Mouse (Mus musculus) kidney, adult 9 months (tissue): ENCODE measurements around the gene Rtn4r.
A peak's percentile ranks its signal among the peaks of the same experiment; 100 is the strongest.
"Not testable (repeated sequence)": the region's sequence is repeated elsewhere in the genome, so short reads cannot be mapped to it uniquely, and the experiment has no call there.

ENCODE experiments used
- DNase-seq: peaks from one replicate; pipeline ENCODE4 v3.0.0; 2022

Rtn4r gene

DNA sequence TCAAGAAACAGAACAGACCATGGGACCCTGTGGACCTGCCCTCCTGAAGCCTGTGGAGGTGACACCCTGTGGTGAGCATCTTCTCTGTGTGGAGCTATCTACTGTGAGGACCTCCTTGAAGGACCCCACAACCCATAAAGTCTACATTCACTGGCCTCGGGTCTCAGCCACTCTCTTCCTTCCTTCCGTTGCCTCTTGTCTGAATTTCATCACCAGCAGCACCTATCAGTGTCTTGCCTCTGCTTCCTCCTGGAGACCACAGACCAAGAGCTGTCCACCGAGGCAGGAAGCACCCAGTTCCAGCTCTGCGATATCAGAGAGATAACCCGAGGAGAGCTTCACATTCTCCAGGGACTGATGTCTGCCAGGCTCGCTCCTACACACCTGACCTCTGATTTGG, 31.8 kb downstream of the Rtn4r start:
- no peak for DNase-seq

DNA sequence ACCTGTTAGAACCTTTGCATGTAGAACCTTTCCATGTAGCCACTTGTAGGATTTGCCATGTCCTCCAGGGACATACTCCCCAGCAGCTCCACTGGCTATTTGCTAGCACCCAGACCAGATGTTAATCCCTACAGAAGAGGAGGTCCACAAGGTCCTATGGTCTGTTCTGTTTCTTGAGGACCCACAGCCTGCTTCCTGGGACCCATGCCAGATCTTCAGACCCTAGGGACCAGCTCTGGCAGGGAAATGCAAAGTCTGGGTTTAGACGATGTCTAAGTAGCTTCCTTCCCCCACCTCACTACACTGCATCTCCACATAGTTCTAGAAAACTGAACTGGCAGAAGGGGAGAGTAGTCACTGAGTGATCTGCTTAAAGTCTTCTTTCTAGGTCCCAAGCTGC, 32.3 kb downstream of the Rtn4r start:
- DNase-seq: peak; percentile 60

DNA sequence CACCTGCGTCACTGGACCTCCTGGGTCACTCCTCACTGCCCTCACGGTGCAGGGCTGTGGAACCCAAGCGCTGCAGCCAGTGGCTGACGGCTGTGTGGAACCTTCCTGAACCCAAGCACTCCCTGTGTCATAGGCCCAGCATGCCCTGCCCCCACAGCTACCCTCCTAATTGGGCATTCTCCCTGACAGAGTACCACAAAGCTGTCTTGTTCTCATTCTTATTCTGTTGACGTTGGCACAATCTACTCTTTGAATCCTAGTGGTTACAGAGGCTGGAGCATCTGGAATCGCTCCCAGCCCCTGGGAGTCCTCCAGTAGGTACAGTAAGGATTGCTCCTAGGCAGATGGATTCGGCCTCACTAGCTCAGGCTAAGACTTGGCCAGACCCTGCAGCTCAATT, 33.1 kb downstream of the Rtn4r start:
- no peak for DNase-seq

DNA sequence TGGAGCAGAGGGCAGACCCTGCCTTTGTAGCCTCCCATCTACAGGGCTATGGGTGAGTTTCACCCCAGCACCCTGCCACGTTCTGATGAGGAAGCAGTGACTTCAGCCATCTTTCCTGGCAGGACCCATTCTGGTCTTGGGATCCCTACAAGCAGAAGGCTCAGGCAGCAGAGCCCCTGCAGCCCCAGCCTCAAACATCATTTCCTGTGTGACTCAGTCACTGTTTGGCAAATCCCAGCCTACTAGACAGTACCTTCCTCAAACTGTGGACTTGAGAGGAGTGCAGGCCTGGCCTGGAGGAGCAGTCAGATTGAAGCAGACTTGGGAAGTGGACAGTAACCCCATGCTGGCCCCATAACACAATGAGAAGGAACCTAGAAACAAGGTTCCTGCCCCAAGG, 33.7 kb downstream of the Rtn4r start:
- no peak for DNase-seq

DNA sequence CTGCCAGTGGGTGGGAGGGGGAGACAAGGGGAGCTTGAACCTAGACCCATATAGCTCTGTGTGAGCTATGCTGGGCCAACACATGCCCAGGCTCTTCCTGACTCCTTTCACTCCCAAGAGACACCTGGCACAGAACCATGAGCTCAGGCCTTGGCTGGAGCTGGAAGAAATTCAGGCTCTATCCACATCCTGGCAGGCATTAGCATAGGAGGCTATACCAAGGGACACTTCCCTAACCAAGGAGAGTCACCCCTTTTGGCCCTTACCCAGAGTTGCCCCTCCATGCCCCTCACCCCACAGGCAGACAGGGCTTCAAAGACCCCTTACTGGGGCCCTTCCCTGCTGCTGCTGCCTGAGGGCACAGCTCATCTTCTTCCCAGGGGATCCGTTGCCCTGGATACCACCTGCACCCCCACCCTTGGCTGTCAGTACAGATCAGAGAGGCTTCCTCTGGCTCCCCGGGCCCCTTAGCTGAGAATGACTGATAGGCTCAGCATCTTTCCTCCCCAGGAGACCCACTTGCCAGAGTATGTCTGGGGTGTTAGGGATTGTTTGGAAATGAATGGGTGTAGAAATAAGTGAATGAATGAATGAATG, 37.3 kb downstream of the Rtn4r start:
- DNase-seq: no peak

DNA sequence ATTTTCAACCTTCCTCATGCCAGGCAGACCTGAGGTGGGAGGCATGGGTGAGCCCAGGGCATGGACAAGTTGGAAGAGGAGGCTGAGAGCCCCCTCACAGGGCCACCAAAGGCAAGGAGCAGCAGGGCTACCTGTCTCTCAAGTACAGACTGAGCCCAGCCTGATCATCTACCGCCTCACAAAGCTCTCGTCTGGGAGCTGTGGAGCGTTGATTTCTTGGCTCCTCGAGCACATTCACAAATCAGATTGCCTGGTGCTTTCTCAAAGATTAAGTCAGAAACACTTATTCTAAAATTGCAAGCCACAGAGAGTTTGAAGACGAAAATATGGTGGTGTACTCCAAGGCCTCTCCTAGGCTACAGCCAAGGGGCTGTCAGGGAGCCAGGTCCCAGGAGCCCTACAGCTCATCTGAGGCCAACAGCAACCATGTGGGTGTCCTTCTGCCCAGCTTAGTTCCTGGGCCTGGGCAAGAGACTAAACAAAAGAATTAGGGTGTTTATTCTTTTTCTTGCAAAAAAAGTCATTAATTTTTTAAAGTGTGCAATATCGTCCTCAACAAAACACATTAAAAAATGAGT, 39.3 kb downstream of the Rtn4r start:
- DNase-seq: no peak

DNA sequence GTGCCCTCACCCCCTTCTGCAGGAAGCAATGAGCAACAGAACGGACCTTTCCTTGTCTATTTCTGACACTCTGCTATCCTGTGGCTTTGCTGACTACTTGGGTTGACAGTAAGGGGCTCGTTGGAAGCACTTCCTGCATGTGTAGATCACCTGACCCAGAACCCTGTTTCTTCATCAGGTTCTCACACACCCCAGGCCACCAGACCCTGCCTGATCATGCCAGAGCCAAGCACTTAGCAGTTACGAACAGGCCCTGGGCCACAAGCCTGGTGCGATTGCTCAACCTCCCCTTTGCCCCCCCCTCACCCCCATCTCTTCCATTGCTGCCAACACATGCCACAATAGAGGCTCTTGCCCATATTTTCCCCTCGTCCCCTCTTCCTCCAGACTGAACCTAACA, 41.7 kb downstream of the Rtn4r start:
- no peak for DNase-seq

DNA sequence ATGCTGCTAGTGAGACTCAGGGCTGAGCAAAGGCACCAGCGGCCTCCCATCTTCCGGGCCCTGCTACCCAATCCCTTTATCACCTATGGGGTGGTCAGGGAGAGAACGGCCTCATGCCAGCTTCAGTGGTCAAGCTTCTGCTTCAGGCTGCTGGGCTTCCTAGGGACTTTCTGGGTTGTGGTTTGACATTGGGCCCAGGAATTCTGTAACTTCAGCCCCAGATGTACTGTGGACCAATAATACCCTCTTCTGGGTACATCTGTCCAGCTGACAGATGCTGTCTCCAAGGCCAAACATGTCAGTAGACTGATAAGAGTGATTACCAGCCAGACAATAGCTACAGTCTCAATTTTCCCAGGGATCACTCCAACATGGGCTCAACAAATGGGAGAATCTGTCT, 42.3 kb downstream of the Rtn4r start:
- no peak for DNase-seq

DNA sequence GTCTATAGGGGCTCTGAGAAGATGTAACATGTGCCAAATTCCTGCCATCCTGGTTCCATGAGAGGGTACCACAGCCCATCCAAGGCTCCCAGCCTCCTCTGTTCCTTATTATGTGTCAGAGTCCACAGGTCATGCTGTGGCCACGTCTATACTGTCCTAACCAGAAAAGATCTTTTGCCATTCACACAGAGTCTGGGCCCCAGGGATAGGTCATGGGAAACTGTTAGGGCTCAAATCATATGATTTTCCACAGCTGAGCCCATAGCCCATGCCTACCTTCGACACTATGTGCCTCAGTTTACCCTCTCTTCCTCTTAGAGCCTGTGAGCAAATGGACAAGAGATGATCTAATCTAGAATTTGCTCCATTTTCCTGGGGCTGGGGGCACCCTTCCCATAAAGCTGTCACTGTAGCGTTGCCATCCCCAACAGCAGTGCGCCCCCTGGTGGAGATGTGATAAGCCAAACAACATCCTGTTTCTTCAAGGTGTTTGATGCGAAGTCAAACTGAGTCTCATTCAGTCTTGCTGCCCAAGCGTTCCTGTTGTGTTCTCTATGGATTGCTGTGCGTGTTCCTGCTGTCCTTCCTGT, 44.9 kb downstream of the Rtn4r start:
- DNase-seq: peak; percentile 77

DNA sequence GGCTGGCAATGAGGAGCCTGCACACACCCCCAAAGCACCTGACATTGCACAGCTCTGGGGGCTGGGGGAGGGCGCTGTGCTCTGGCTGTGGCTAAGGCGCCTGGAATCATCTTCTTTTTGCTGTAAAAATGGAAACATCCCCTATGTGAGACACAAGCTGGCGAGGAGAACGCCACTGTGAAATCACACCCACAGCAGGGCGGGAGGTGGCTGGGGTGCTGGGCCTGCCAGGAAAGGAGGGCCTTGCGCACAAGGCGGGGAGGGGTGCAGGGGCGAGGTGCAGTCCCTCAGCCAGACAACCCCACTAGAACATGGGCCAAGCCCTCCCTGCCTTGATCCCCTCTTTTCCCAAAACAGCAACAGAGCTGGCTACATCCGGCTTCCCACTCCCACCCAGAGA, 45.8 kb downstream of the Rtn4r start:
- DNase-seq: no peak

DNA sequence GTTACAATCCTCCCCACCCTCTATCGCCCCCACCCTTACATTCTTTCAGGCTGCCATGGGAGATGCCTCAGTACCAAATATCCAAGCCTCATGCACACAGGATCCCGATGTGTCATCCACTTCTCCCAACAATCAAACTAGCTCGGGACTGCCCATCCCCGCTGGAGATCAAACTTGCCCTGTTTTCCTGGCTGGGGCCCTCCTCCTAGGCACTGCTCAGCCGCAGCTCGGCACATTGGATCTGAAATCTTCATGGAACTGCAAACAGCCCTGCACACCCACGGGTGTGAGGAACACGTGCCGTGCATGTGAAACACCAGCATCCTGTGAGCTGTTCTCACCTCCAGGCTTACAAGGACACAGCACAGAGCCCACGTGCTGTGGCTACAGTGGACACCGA, 46.3 kb downstream of the Rtn4r start:
- DNase-seq: no peak

DNA sequence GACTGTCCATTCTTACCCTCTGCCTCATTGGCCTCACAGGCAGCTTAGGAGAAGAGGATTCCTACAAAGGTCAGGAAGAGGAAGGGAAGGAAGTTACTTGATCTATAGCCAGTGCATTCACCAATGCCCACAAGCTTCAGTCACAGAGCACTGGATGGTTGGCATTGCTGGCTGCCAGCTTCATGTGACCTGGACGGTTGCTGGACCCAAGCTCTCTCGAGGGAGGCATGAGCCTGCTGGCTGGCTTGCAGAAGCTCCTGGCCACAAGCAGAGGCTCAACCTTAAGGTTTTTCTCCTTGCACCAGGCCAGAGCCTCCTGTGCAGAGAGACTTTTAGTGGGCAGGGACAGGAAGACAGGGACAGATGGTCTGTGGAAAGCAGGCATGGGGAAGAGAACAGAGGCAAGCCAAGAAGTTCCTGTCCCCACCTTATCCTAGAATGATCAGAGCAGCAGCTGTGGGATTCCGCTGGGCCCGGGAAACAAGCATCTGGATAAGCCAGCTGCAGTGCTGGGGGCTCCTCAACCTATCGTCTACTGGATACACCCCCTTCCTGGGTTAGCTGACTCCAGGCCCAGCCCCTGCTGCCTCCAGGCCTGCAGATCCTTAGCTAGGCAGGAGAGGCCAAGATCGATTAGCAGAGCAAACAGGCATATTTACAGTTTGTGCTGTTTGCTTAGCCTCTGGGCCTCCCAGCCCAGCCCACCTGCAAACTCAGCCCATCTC, 48.5 kb downstream of the Rtn4r start:
- no peak for DNase-seq

DNA sequence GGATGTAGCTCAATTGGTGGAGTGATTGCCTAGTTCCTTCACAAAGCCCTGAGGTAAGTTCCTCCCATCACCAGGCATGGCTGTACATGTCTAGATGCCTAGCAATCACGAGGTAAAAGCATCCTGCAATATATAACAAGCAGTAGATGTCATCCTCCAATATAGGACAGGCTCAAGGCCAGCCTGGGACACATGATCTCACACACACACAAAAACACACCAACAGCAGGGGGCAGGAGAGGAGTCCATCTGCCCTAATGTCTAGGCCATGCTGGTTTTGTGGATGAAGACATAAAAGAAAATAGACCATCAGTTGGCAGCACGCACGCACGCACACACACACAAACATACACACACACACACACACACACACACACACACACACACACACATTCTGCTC, 49.3 kb downstream of the Rtn4r start:
- peak; percentile 10 for DNase-seq

DNA sequence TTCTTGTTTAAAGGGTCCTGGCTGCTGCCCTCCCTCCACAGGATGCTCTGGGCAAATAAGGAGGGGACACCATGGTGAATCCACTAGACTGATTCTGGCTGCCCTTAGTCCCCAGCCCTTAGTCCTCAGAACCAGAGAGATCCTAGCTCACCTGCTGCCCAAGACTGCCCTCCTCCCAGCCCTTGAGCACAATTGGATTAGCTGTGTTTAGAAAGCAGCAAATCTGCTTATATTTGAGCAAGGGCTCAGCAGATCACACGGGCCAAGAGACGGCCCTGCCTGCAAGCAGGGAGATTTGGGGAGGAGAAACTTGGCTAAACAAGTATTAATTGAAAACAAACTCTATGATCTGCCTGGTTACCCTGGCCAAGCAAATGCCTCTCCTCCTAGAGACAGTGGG, 52.1 kb downstream of the Rtn4r start:
- DNase-seq: no peak

DNA sequence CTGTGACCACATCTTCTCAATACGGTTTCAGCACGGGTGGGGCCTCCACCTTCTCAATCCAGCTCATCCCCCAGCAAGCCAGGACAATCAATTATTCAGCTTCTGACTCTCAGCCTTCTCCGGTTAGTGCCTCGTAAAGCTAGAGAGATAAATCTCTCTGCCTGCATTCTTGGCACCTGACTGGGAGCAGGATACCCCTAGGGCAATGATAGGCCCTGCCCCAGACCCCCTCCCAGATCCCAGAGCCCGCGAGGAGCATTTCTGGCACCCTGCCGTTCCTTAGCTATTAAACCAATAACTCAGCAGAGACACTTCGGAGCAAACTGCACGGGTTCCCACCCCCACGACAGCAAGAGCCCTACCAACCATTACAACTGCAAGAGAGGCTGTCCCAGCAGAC, 54.0 kb downstream of the Rtn4r start:
- DNase-seq: no peak

DNA sequence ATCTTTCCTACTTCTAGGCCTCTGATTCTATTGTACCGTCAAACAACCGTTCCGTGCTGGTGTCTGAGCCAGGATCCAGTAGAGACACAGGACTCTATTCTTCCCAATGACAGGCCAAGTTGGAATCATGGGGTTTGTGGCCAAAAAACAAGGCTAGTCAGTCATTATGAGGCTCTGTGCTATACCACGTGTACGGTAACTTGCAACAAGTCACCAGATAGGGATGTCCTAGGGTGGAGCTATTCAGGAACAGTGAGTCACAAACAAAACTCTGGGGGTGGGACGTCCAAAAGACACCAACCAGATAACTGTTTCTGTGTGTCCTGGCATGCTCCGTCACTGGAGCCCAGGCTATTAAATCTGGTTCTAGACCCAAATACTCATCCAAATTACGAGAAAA, 55.3 kb downstream of the Rtn4r start:
- DNase-seq: no peak

DNA sequence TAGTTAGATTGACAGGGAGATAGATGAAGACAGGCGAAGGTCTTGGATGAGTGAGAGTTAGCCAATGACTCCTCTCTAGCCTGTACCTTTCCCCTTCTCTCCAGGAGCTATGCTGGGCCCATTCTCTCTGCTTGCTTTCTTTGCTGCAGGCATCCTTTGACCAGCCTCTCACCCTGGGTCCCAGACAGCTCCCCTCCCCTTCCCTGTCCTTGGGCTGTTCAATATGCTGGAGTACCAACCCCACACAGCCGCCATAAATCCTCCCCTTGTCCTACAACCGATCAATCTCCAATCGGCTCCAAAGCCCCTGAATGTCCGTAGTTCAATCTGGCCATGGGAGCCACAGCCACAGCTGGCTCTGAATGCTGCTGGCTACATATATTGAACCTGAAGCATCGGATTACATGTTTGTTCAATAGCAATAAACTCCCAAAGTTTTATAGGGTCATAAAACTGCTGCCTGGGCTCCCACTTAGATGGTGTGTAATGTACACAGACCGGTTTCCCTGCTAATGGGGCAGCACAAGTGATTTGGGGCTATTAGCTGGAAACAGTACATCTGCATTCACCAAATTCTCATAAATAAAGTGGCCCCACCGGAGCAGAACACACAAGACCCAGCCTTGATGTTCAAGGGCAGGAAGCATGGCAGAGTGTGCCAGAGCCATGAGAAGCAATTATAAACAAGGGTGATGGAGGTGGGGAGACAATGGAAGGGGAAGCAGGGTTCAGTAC, 58.4 kb downstream of the Rtn4r start:
- DNase-seq: no peak

DNA sequence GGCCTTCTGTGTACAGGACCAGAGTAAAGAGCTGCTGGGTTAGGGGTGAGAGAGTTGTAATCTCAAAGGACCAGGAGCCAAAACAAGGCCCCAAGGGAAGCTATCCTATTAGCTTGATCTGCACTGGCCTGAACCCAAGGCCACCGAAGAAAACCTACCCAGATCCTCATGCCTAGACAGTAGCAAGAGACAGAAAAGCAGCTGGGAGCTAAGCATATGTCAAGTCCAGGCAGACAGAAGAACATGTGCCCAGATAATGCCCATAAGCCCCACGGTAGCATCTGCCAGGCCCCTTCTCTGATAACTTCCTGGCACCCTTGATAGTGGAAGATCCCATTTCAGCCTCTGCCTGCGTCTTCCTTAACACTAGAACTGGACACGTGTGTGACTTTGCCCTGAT, 59.4 kb downstream of the Rtn4r start:
- no peak for DNase-seq

DNA sequence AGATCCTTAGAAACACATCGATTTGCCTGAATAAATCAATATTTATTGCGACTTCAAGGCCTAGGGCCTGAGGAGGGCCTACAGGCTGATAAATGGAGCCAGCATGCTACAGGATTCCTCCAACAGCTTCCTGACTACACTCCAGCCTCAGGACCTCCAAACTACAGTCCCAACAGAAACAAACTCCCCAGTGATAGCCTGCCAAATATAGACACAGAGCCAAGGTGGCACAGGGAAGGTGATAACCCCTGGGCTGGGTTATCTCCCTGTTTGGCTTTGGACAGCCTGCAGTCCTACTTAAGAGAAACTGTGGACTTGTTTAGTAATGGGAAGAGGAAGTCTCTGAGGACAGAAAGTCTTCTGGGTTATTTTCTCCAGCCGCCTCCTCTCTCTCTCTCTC, 59.8 kb downstream of the Rtn4r start:
- no peak for DNase-seq

DNA sequence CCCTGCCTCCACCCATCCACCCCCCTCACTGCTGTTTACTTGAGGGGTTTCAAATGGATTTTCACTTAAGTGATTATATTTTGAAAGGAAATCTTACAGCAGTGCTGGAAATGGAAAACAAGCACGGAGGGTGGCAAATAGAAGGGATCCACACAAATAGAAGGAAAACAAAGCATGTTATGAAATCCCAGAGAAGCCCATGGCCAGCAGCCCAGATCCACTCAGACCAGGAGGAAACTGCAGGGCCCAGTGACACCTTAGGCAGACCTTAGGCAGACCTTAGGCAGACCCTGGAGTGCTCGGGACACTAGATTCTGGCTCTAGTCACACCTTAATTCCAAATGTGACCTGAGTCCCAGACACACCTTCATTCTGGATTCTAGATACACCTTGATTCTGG, 63.6 kb downstream of the Rtn4r start:
- DNase-seq: no peak

DNA sequence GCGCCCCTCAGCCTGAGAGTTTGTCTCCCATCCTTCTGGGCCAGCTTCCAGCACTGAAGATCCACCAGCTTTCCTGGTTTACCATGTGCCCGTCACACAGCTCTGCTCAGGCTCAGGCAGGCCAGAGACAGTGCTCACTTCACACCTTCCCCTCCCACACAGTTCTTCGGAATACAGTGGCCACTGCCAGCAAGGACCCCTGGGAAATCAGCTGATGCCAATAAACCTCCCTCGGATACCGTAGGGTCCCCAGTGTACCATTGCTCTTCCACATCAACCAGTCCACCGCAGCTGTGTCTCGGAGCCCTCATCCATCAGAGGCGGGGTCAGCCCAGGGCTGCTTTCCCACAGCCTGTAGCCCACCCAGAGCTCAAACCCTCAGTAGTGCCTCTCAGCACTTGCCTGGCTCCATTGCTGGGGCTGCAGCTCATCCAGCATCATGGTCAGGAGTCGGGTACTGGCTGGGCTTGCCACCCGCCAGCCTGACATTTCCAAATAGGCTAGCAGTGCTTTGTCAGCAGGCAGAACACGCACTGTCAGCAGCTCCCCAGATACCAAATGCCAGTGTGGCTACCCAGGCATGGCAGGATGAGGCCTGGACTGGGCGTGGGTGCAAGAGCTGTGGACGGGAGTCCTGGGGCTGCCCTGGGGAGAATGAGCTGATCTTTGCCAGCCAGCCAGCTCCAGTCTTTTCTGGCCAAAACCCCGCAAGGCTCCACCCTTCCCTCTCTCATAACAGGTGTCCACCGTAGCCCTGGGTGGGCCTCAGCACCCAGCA, 67.0 kb downstream of the Rtn4r start:
- peak; percentile 62 for DNase-seq

DNA sequence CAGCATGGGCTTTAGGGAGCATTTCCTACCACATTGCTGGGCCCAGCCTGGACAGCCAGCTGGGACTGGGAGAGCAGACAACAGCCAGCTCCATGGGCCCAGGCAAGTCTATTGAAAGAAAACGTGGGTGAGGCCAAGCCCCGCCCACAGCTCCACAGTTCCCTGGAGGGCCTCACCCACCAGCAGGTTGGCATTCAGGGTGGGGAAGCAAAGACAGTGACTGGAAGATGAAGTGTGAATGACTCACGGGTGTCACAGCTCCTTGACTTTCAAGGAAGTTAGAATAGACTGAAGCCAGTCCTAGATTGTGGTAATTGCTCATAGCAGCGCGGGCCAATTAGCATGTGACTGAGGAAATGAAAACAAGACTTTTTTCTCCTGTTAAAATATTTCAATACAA, 67.6 kb downstream of the Rtn4r start:
- no peak for DNase-seq

DNA sequence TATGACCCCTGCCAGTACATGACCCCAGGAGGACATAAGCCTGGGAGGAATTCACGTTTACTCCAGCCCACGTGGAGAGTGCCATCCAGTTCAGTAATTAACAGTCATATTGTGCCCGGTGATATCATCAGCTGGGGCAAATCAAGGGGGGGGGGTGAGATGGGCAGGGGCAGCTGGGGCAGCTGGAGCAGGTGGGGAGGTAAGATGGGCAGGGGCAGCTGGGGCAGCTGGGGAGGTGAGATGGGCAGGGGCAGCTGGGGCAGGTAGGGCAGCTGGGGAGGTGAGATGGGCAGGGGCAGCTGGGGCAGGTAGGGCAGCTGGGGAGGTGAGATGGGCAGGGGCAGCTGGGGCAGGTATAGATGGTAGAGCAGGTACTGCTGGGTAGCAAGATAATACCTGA, 68.1 kb downstream of the Rtn4r start:
- DNase-seq: not testable (repeated sequence)
